ENCODE assay signal across 8 mouse cellular contexts in the genomic region with DNA sequence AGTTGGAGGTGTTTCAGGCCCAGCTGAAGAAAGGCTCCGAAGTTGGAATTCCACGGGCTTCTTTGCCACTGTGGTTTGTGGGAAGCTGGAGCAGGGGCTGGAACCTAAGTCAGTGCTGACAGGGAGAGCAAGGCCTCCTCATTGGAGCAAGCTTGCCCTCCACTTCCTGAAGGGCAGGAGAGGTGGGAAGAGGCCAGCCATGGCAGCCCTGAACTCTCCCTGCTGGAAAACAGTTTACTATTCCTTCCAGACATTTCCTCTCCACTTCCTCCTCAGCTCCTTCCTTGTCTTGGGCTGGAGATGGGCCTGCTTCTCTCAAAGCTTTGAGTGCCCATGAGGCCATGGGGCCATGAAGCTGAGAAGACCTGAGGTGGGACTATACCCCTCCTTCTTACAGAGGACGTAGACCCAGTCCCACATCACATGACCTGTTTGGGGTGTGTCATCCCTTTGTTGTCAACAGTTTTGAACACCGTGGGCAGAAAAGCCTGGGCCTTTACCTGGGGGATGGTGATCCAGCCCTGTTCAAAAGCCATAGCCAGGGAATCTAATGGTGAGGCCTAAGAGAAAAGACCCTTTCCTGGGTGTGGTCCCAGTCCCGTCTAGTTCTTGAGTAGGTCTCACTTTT. TPM values are rescaled to one million over a fixed set of nuclear protein-coding genes. Genes with fewer than 3 reads are reported as not detected.
DNase-seq lines count a peak whose midpoint lies in the region; ATAC-seq and TF ChIP-seq lines count a peak whose summit lies in the region.

No protein-coding gene starts in this region.

- H3K4me3 ChIP-seq in kidney, postnatal 0 days (replicated peaks; ENCODE audit: low read depth, low read length): no peak overlapping the region
- H3K4me3 ChIP-seq in brown adipose tissue, adult 24 weeks (ENCODE audit: insufficient read depth, low read depth, low read length): no peak overlapping the region
- no peak overlapping the region for H3K4me3 ChIP-seq in liver, embryonic 15.5 days (replicated peaks)

- peak overlapping the region; percentile 97 for H3K27ac ChIP-seq in kidney, postnatal 0 days
- H3K27ac ChIP-seq in brown adipose tissue, adult 24 weeks (replicated peaks; ENCODE audit: low read depth, low read length): peak overlapping the region; percentile 47
- H3K27ac ChIP-seq in liver, embryonic 15.5 days (replicated peaks): peak overlapping the region; percentile 96

- no peak overlapping the region for H3K4me2 ChIP-seq in kidney, postnatal 0 days (ENCODE audit: low read length)
- no peak overlapping the region for H3K4me2 ChIP-seq in liver, embryonic 15.5 days

- no peak overlapping the region for H3K9ac ChIP-seq in kidney, postnatal 0 days (ENCODE audit: low read depth, low read length)
- peak overlapping the region; percentile 25; the same call in 1 of the 2 replicates for H3K9ac ChIP-seq in liver, embryonic 15.5 days

- no peaks in the 10 kb centered on the region for H3K27me3 ChIP-seq in kidney, postnatal 0 days (ENCODE audit: insufficient read depth, low read length)
- no peaks in the 10 kb centered on the region for H3K27me3 ChIP-seq in liver, embryonic 15.5 days

- no peak for TF ChIP-seq CTCF in kidney, postnatal 0 days (IDR thresholded peaks at IDR 0.05; ENCODE audit: low read depth)

- no peak for ATAC-seq in kidney, postnatal 0 days (replicated peaks; ENCODE audit: low FRiP score, low read depth)
- ATAC-seq in liver, embryonic 15.5 days (ENCODE audit: insufficient read depth): no peak
- no peak for ATAC-seq in megakaryocyte progenitor cell, adult 5-6 weeks (replicated peaks; ENCODE audit: poor library complexity)

- peaks cover 2% of the 10 kb centered on the region; the same call in 1 of the 2 replicates for H3K36me3 ChIP-seq in kidney, postnatal 0 days (ENCODE audit: insufficient read depth, low read length)
- peaks cover 6% of the 10 kb centered on the region; the same call in 1 of the 2 replicates for H3K36me3 ChIP-seq in liver, embryonic 15.5 days (replicated peaks)

- 39% methylated on average over 5 of the region's 5 CpGs for WGBS in kidney, postnatal 0 days
- 36% methylated on average over 5 of the region's 5 CpGs for WGBS in liver, embryonic 15.5 days (ENCODE audit: insufficient replicate concordance)

- H3K4me1 ChIP-seq in kidney, postnatal 0 days (replicated peaks; ENCODE audit: insufficient read depth, low read length): peaks cover 33% of the 10 kb centered on the region
- peaks cover 20% of the 10 kb centered on the region for H3K4me1 ChIP-seq in brown adipose tissue, adult 24 weeks (ENCODE audit: control insufficient read depth, insufficient read depth, insufficient read length, low read length)
- H3K4me1 ChIP-seq in liver, embryonic 15.5 days (replicated peaks): peaks cover 91% of the 10 kb centered on the region

- no peaks in the 10 kb centered on the region for H3K9me3 ChIP-seq in kidney, postnatal 0 days (replicated peaks; ENCODE audit: low read length)
- no peaks in the 10 kb centered on the region for H3K9me3 ChIP-seq in liver, embryonic 15.5 days (replicated peaks)

- peak; percentile 24 for DNase-seq in adrenal gland, postnatal 14 days
- no peak for DNase-seq in adrenal gland, postnatal 4 days (ENCODE audit: low spot score in 2 of 2)
- no peak for DNase-seq in kidney, postnatal 0 days (ENCODE audit: low spot score)
- DNase-seq in kidney, adult 8-10 months: no peak
- DNase-seq in retina, embryonic 14.5 days (ENCODE audit: low spot score): no peak

RNA-seq across cellular contexts. Expression of gene Mnt, which starts 4.0 kb away (rescaled TPM):
- 22.8 and 29.9 TPM in 2 replicates for total RNA-seq in adrenal gland, postnatal 14 days (2021)
- 10 to 100 TPM; 29.0 to 35.9 TPM for total RNA-seq in adrenal gland, postnatal 4 days (2021)
- 5.5 and 5.7 TPM in 2 replicates for polyA plus RNA-seq in kidney, postnatal 0 days (2015; fragmentation: Nextera tagmentation; extraction: Ambion mirVana)
- polyA plus RNA-seq in brown adipose tissue, adult 24 weeks (2012; ENCODE audit: insufficient read depth, insufficient read length, missing spikeins): 5.6 and 6.2 TPM in 2 replicates
- 1.4 and 1.5 TPM in 2 replicates for polyA plus RNA-seq in liver, embryonic 15.5 days (2015; fragmentation: Nextera tagmentation; extraction: Ambion mirVana)
- 13.1 and 15.0 TPM in 2 replicates for total RNA-seq in megakaryocyte progenitor cell, adult 5-6 weeks (2015)
- 2.7 and 3.2 TPM in 2 replicates for total RNA-seq in megakaryocyte progenitor cell, adult 5-6 weeks (2017)

Comparison
In these comparisons a context has a peak if more than half of its experiments do, and no peak if none do; other contexts are left out.
1. H3K27ac ChIP-seq: peak in every context shown above with its lines; median percentile 97 in kidney, postnatal 0 days; 96 in liver, embryonic 15.5 days; 47 in brown adipose tissue, adult 24 weeks.